8 mouse cellular contexts compared by ENCODE assay signal in genomic region chr7:29768980-29769379, GRCm38 (mm10). TPM values are rescaled to one million over a fixed set of nuclear protein-coding genes. Genes with fewer than 3 reads are reported as not detected.
DNase-seq lines count a peak whose midpoint lies in the region; ATAC-seq and TF ChIP-seq lines count a peak whose summit lies in the region.

No protein-coding gene starts in this region.

- ATAC-seq in hindbrain, embryonic 13.5 days (ENCODE audit: low FRiP score), result no peak
- no peak for ATAC-seq in midbrain, embryonic 14.5 days (ENCODE audit: low FRiP score, low TSS enrichment)
- no peak for ATAC-seq in cerebellum, adult (ENCODE audit: insufficient number of reproducible peaks, low FRiP score, low TSS enrichment)
- ATAC-seq in monocyte, adult 5-6 weeks (replicated peaks; ENCODE audit: insufficient number of reproducible peaks, low FRiP score, low TSS enrichment, poor library complexity, severe bottlenecking), result no peak

- H3K4me1 ChIP-seq in bone marrow macrophage, adult 2 months (ENCODE audit: control insufficient read depth, insufficient read depth, low read length), result peaks cover 7% of the 10 kb centered on the region
- peaks cover 31% of the 10 kb centered on the region for H3K4me1 ChIP-seq in hindbrain, embryonic 13.5 days (replicated peaks)
- peaks cover 10% of the 10 kb centered on the region for H3K4me1 ChIP-seq in midbrain, embryonic 14.5 days (ENCODE audit: control insufficient read depth, insufficient read depth, low read length)

- H3K36me3 ChIP-seq in hindbrain, embryonic 13.5 days, result peaks cover 22% of the 10 kb centered on the region
- peaks cover 20% of the 10 kb centered on the region for H3K36me3 ChIP-seq in midbrain, embryonic 14.5 days (ENCODE audit: control insufficient read depth, insufficient read depth, low read length)

- peak overlapping the region; percentile 78 for H3K9ac ChIP-seq in hindbrain, embryonic 13.5 days
- peak overlapping the region; percentile 55 for H3K9ac ChIP-seq in midbrain, embryonic 14.5 days (replicated peaks; ENCODE audit: low read length)

- WGBS in hindbrain, embryonic 13.5 days, result 10% methylated on average over 10 of the region's 10 CpGs
- WGBS in midbrain, embryonic 14.5 days, result 7% methylated on average over 10 of the region's 10 CpGs

- H3K4me3 ChIP-seq in bone marrow macrophage, adult 2 months (ENCODE audit: insufficient read depth, low read length), result peak overlapping the region; percentile 93
- peak overlapping the region; percentile 69 for H3K4me3 ChIP-seq in hindbrain, embryonic 13.5 days
- peak overlapping the region; percentile 63 for H3K4me3 ChIP-seq in midbrain, embryonic 14.5 days (replicated peaks; ENCODE audit: low read depth, low read length)

- peak overlapping the region; percentile 72 for H3K4me2 ChIP-seq in hindbrain, embryonic 13.5 days
- peak overlapping the region; percentile 58 for H3K4me2 ChIP-seq in midbrain, embryonic 14.5 days (ENCODE audit: low read length)

- peak overlapping the region; percentile 97 for H3K27ac ChIP-seq in bone marrow macrophage, adult 2 months (ENCODE audit: insufficient read depth, low read depth, low read length)
- H3K27ac ChIP-seq in hindbrain, embryonic 13.5 days, result peak overlapping the region; percentile 70
- no peak overlapping the region for H3K27ac ChIP-seq in midbrain, embryonic 14.5 days (replicated peaks; ENCODE audit: low read depth, low read length)

- TF ChIP-seq POLR2A in bone marrow macrophage, adult 2 months (IDR thresholded peaks at IDR 0.05; ENCODE audit: borderline replicate concordance, low read depth, low read length), result no peak

- H3K9me3 ChIP-seq in hindbrain, embryonic 13.5 days, result no peaks in the 10 kb centered on the region
- H3K9me3 ChIP-seq in midbrain, embryonic 14.5 days (ENCODE audit: control insufficient read depth, low read length), result no peaks in the 10 kb centered on the region

- TF ChIP-seq CTCF in bone marrow macrophage, adult 2 months (IDR thresholded peaks at IDR 0.05; ENCODE audit: low read depth, low read length), result no peak

- peak; percentile 22 for DNase-seq in kidney, adult 9 months
- DNase-seq in kidney, adult 18-20 months, result no peak
- no peak for DNase-seq in midbrain, embryonic 14.5 days
- no peak for DNase-seq in layer of hippocampus, adult 9-10 months (ENCODE audit: low spot score)

- no peaks in the 10 kb centered on the region for H3K27me3 ChIP-seq in hindbrain, embryonic 13.5 days
- no peaks in the 10 kb centered on the region for H3K27me3 ChIP-seq in midbrain, embryonic 14.5 days (ENCODE audit: control insufficient read depth, insufficient read depth, low read length)

RNA-seq across cellular contexts. Expression of gene Zfp84, which starts 0.6 kb away (rescaled TPM):
- 10.3 and 12.5 TPM in 2 replicates for polyA plus RNA-seq in bone marrow macrophage, adult 2 months (2012; ENCODE audit: insufficient read depth, insufficient read length, missing spikeins)
- polyA plus RNA-seq in hindbrain, embryonic 13.5 days (2015; fragmentation: Nextera tagmentation; extraction: Ambion mirVana), result 17.2 and 17.3 TPM in 2 replicates
- polyA plus RNA-seq in midbrain, embryonic 14.5 days (2014; fragmentation: Nextera tagmentation; extraction: Ambion mirVana), result 20.0 and 21.0 TPM in 2 replicates
- total RNA-seq in monocyte, adult 5-6 weeks (2017), result 16.1 to 22.3 TPM (median 18.1 TPM) in 3 replicates

RNA-seq across cellular contexts. Expression of gene Zfp30, which starts 14.8 kb away (rescaled TPM):
- 1.4 and 2.6 TPM in 2 replicates for polyA plus RNA-seq in bone marrow macrophage, adult 2 months (2012; ENCODE audit: insufficient read depth, insufficient read length, missing spikeins)
- polyA plus RNA-seq in hindbrain, embryonic 13.5 days (2015; fragmentation: Nextera tagmentation; extraction: Ambion mirVana), result 14.2 and 14.7 TPM in 2 replicates
- polyA plus RNA-seq in midbrain, embryonic 14.5 days (2014; fragmentation: Nextera tagmentation; extraction: Ambion mirVana), result 16.0 and 16.2 TPM in 2 replicates
- 0.39 TPM in 1 of 3 replicates, not detected in the others for total RNA-seq in monocyte, adult 5-6 weeks (2017)

RNA-seq across cellular contexts. Expression of gene Catsperg2, which starts 42.1 kb away (rescaled TPM):
- polyA plus RNA-seq in bone marrow macrophage, adult 2 months (2012; ENCODE audit: insufficient read depth, insufficient read length, missing spikeins), result 0.29 TPM in 1 of 2 replicates, not detected in the other
- 0.26 and 0.32 TPM in 2 replicates for polyA plus RNA-seq in hindbrain, embryonic 13.5 days (2015; fragmentation: Nextera tagmentation; extraction: Ambion mirVana)
- polyA plus RNA-seq in midbrain, embryonic 14.5 days (2014; fragmentation: Nextera tagmentation; extraction: Ambion mirVana), result 0.55 and 0.77 TPM in 2 replicates
- not detected in 3 replicates for total RNA-seq in monocyte, adult 5-6 weeks (2017)

RNA-seq across cellular contexts. Expression of gene Zfp790, which starts 46.9 kb away (rescaled TPM):
- polyA plus RNA-seq in bone marrow macrophage, adult 2 months (2012; ENCODE audit: insufficient read depth, insufficient read length, missing spikeins), result 7.9 and 9.5 TPM in 2 replicates
- 28.6 and 30.0 TPM in 2 replicates for polyA plus RNA-seq in hindbrain, embryonic 13.5 days (2015; fragmentation: Nextera tagmentation; extraction: Ambion mirVana)
- polyA plus RNA-seq in midbrain, embryonic 14.5 days (2014; fragmentation: Nextera tagmentation; extraction: Ambion mirVana), result 20.6 and 35.1 TPM in 2 replicates
- 10.2 to 18.4 TPM (median 11.5 TPM) in 3 replicates for total RNA-seq in monocyte, adult 5-6 weeks (2017)
